Mouse (Mus musculus): ENCODE measurements around the gene Hist2h3c1.

The Hist2h3c1 gene

DNA sequence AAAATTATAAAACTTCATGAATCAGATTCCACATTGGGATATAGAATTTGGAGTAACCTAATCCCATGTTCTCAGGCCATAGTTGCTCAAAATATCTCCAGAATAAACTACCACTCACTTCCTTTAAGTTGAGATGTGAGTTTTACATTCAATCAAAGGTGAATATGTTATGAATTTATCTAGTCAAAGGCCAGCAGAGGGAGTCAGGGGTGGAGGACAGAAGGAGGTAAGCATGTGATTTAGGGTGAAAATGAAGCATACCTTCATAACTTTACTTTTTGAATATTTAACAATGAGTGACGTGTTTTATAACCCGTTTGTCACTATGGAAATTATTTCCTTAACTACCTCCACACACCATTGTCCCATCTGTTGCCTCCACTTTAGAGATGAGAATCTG lies 11.6 kb upstream of the Hist2h3c1 start:
- no peak for DNase-seq (ENCODE audit: low spot score in 2 of 2)

DNA sequence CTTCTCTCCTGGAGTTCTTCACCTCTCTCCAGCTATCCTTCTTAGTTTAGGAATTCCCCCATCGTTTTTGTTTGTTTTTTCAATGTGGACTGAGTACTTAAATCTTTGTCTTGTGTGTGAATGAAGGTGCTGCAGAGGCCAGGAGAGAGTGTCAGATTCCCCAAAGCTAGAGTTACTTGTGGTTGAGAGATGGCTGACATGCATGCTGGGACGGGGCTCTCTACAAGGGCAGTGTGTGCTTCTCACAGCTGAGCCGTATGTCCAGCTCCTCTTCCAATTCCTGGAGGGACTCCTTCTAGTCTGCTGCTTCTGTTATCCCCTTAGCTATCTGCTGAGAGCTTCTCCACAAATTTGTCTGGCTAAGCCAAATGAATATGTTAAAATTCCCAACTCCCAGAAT lies 10.6 kb upstream of the Hist2h3c1 start:
- DNase-seq (ENCODE audit: low spot score in 2 of 2) = no peak

DNA sequence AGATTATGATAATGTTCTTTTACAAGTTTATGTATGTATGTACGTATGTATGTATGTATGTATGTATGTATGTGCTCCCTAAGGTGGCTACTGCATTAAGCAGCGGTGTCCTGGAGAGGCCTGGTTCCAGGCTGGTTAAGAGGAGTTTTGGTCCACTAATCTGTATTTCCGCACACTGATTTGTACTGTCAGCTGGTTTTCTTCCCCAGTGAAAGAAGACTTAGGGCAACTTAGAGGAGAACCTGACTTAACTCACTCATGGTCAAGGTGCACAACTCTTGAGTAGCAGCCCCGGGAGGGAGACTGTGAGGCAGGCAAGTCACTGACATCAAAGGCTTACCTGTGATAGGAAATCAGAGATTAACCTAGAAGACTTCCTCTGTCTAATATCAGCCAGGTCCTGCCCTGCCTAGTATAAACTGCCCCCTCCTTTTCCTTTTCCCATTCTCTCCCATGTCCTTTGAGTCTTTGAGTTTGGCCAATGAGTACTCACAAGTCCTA lies 9.6 kb upstream of the Hist2h3c1 start:
- peak in 1 of 2 experiments; percentile 45 for DNase-seq (ENCODE audit: low spot score in 2 of 2)

- peak in 1 of 2 experiments; percentile 53 for DNase-seq (ENCODE audit: low spot score in 2 of 2)
These were observed 9.1 kb upstream of the Hist2h3c1 start for GRCm38 (mm10) chr3:96237335-96237903.

GRCm38 (mm10) chr3:96237904-96238511 lies 8.5 kb upstream of the Hist2h3c1 start:
- peak; percentile 46 to 49 for DNase-seq (ENCODE audit: low spot score in 2 of 2)

- DNase-seq (ENCODE audit: low spot score in 2 of 2) = peak; percentile 76 to 80
These were observed 7.3 kb upstream of the Hist2h3c1 start, which contains the start of gene Hist2h3c2 for GRCm38 (mm10) chr3:96238954-96239793. TSS of gene Hist2h3c2 (minus strand) at chr3:96239127.

GRCm38 (mm10) chr3:96239949-96240798 lies 6.3 kb upstream of the Hist2h3c1 start, which contains the start of gene Hist2h2aa2:
TSS of gene Hist2h2aa2 (minus strand) at chr3:96240276.
- peak; percentile 96 to 100 for DNase-seq (ENCODE audit: low spot score in 2 of 2)

DNA sequence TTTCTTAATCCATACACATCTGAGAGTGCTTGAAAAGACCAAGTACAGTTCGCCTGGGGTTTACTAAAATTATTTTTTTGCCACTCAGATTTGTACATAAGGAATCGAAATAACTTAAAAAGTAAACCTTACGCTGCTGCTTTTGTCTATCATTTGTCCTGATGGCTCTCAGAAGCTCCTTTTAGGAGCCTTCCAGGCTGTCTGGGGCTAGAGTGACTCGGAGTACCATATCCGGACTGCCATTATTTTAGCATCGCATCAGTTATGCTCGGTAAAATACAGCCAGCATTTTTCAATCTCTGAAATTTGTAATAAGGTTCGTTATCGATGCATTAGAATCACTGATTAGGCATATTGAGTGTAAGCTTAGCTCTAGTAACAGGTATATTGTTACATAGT lies 5.7 kb upstream of the Hist2h3c1 start:
- DNase-seq (ENCODE audit: low spot score in 2 of 2) = no peak

- DNase-seq (ENCODE audit: low spot score in 2 of 2) = peak in 1 of 2 experiments; percentile 30
These were observed 2.4 kb upstream of the Hist2h3c1 start for GRCm38 (mm10) chr3:96243921-96244572.

- peak; percentile 86 to 93 for DNase-seq (ENCODE audit: low spot score in 2 of 2)
These were observed 1.2 kb upstream of the Hist2h3c1 start, which contains the start of gene Hist2h2aa1 for GRCm38 (mm10) chr3:96245003-96245886. TSS of gene Hist2h2aa1 (plus strand) at chr3:96245497.

DNA sequence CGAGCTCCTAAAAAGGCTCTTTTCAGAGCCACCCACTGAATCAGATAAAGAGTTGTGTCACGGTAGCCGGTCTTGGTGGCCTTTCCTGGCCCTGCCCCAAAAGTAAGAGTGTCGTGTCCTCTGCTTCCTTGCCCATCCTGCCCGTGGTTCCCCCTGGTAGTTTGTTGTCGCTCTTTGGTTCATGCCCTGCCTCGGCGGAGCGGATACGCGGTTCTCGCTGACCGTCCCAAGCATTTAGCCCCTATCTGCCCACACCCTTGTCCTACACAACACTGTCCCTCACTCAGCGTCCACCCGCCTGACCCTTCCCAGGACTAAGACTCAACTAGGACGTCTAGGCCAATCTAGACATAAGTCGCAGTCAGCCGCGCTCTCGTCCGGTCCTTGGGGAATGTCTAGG lies 467 bp upstream of the Hist2h3c1 start:
- peak in 1 of 2 experiments; percentile 51 for DNase-seq (ENCODE audit: low spot score in 2 of 2)

GRCm38 (mm10) chr3:96247356-96248140 lies 1.1 kb downstream of the Hist2h3c1 start:
- peak in 1 of 2 experiments; percentile 25 for DNase-seq (ENCODE audit: low spot score in 2 of 2)

DNA sequence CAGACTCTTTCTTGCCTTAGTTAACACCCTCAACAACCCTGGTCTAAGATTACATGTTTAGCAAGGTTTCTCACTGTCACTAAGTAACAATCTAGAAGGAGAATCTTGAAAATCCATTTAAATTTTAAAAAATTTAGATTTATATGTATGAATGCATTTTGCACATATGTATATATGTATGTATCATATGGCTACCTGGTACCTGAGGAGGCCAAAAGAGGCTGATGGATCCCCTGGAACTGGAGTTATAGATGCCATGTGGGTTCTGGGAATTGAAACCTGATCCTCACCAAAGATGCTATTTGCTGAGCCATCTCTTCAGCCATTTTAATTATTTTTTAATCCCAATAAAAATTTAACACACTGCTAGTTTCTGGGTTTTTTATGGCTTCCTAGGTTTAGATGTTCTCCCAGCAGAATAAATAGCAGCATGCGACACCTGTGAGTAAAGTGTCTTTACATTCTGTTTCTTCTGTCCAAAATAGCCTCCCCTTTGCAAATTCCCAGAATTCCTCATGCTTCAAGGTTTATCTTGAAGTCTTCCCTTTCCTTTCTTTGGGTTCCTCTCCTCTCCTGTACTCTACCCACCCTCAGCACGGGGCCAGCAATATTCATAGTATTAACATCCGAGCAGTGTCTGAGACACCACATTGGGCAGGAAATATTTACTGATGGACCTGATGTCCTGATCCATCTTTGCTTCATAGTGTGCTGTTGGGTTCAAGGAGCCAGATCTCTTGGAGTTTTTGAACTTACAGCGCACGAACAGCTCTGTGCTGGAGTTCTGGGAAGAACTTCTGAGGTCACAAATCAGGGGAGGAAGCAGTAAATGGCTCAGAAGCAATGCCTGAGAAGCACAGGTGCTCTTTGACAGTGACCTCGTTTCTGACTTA lies 1.9 kb downstream of the Hist2h3c1 start:
- DNase-seq (ENCODE audit: low spot score in 2 of 2) = peak in 1 of 2 experiments; percentile 45

DNA sequence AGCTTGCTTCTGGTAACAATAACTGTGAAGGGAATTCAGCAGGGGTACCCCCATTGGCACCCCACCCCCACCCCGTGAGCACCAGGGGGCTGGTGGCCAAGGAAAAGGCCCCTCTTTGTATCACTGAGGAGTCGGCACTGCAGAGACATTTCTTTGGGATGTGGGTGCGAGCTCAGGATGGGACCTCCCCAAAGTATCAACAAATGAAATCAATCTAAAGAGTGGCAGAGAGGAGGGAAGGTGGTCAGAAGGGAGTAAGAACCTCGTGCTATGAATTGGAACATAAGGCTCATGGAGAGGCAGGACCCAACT lies 2.5 kb downstream of the Hist2h3c1 start:
- no peak for DNase-seq (ENCODE audit: low spot score in 2 of 2)

- no peak for DNase-seq (ENCODE audit: low spot score in 2 of 2)
These were observed 4.4 kb downstream of the Hist2h3c1 start for GRCm38 (mm10) chr3:96250890-96251289.

- no peak for DNase-seq (ENCODE audit: low spot score in 2 of 2)
These were observed 5.3 kb downstream of the Hist2h3c1 start for GRCm38 (mm10) chr3:96251787-96252186.

GRCm38 (mm10) chr3:96254683-96255355 lies 8.3 kb downstream of the Hist2h3c1 start:
- DNase-seq (ENCODE audit: low spot score in 2 of 2) = peak in 1 of 2 experiments; percentile 57
